Mouse (Mus musculus): ENCODE data around the gene Olfr1314. TPM values are rescaled to one million over a fixed set of nuclear protein-coding genes. Genes with fewer than 3 reads are reported as not detected.

Olfr1314 gene
- not detected in 4 replicates for total RNA-seq (2023)

GRCm38 (mm10) chr2:112096681-112097080, at the start of gene Olfr1314:
Gene Olfr1314 (minus strand): TSS chr2:112096781.

GRCm38 (mm10) chr2:112140029-112140428, 43.4 kb upstream of the Olfr1314 start, which contains the start of gene Olfr1317:
Gene Olfr1317 (plus strand): TSS chr2:112140329.

GRCm38 (mm10) chr2:112134877-112135276, 38.3 kb upstream of the Olfr1314 start, which contains the start of gene Olfr1316:
Gene Olfr1316 (minus strand): TSS chr2:112134977.

GRCm38 (mm10) chr2:112115340-112115739, 18.8 kb upstream of the Olfr1314 start, which contains the start of gene Olfr1315-ps1:
Gene Olfr1315-ps1 (minus strand): TSS chr2:112115440.

GRCm38 (mm10) chr2:112077743-112078142, 18.8 kb downstream of the Olfr1314 start, which contains the start of gene Olfr1313:
Gene Olfr1313 (minus strand): TSS chr2:112077843.

GRCm38 (mm10) chr2:112050138-112050537, 46.4 kb downstream of the Olfr1314 start, which contains the start of gene Olfr1312:
Gene Olfr1312 (minus strand): TSS chr2:112050238.

Other genes with a start within 250 kb of the Olfr1314 start
- gene Olfr1305, start 219.6 kb downstream of the Olfr1314 start, total RNA-seq (2023): not detected in 4 replicates
- not detected in 4 replicates for gene Olfr1306, start 180.5 kb downstream of the Olfr1314 start, total RNA-seq (2023)
- gene Olfr1307, start 147.3 kb downstream of the Olfr1314 start, total RNA-seq (2023): 0.03 to 0.06 TPM in 2 of 4 replicates, not detected in the others
- gene Olfr1308, start 131.8 kb downstream of the Olfr1314 start, total RNA-seq (2023): not detected in 4 replicates
- not detected in 4 replicates for gene Olfr1309, start 106.5 kb downstream of the Olfr1314 start, total RNA-seq (2023)
- gene Olfr1310, start 84.1 kb downstream of the Olfr1314 start, total RNA-seq (2023): not detected in 4 replicates
- gene Olfr1311, start 72.4 kb downstream of the Olfr1314 start, total RNA-seq (2023): not detected in 4 replicates
- gene Olfr1312, start 46.5 kb downstream of the Olfr1314 start, total RNA-seq (2023): not detected in 4 replicates
- not detected in 4 replicates for gene Olfr1313, start 18.9 kb downstream of the Olfr1314 start, total RNA-seq (2023)
- gene Olfr1315-ps1, start 18.7 kb upstream of the Olfr1314 start, total RNA-seq (2023): not detected in 4 replicates
- not detected in 4 replicates for gene Olfr1316, start 38.2 kb upstream of the Olfr1314 start, total RNA-seq (2023)
- gene Olfr1317, start 43.5 kb upstream of the Olfr1314 start, total RNA-seq (2023): not detected in 4 replicates
- gene Olfr1318, start 57.4 kb upstream of the Olfr1314 start, total RNA-seq (2023): not detected in 4 replicates
- gene Lpcat4, start 142.7 kb upstream of the Olfr1314 start, total RNA-seq (2023): 8.8 to 11.3 TPM (median 9.9 TPM) in 4 replicates
- gene Nutm1, start 162.5 kb upstream of the Olfr1314 start, total RNA-seq (2023): not detected in 4 replicates
- gene Nop10, start 165.1 kb upstream of the Olfr1314 start, total RNA-seq (2023): 66.2 to 72.1 TPM (median 69.1 TPM) in 4 replicates
- 319 to 321 TPM (median 320 TPM) in 4 replicates for gene Slc12a6, start 169.0 kb upstream of the Olfr1314 start, total RNA-seq (2023)
- gene Gm21985, start 169.5 kb upstream of the Olfr1314 start, total RNA-seq (2023): 0.40 to 1.4 TPM (median 1.3 TPM) in 3 of 4 replicates, not detected in the other

All from B cell, adult 62 days (primary cell).